Mouse (Mus musculus) midbrain, embryonic 11.5 days (tissue): ENCODE results near the gene Tead2. TPM values are rescaled to one million over a fixed set of nuclear protein-coding genes. Genes with fewer than 3 reads are reported as not detected.

ENCODE experiments used
- ATAC-seq: fragments of 200-750 bp; cut with Nextera tagmentation; 2 replicates; pipeline ENCODE4 v1.8.0; 2017; ENCODE audit warnings: moderate TSS enrichment, moderate library complexity; ENCODE audit not compliant: low FRiP score
- DNase-seq: peaks from one replicate; pipeline ENCODE4 v3.0.0; 2015; ENCODE audit warnings: low spot score; ENCODE audit errors: missing footprints
- H3K27ac ChIP-seq: fragments of 300-500 bp; sonication (generic); 2 replicates; pipeline ENCODE4 v1.5.1; 2014; ENCODE audit warnings: low read depth, low read length
- H3K27me3 ChIP-seq: fragments of 300-500 bp; sonication (generic); 2 replicates; pipeline ENCODE4 v1.6.1; 2014; ENCODE audit warnings: mild to moderate bottlenecking, low read length, moderate library complexity, mixed read lengths; ENCODE audit not compliant: control insufficient read depth, insufficient read depth
- H3K36me3 ChIP-seq: fragments of 300-500 bp; sonication (generic); 2 replicates; pipeline ENCODE4 v1.6.1; 2014; ENCODE audit warnings: mild to moderate bottlenecking, low read length, moderate library complexity, mixed read lengths; ENCODE audit not compliant: control insufficient read depth, insufficient read depth
- H3K4me1 ChIP-seq: fragments of 300-500 bp; sonication (generic); 2 replicates; pipeline ENCODE4 v1.6.1; 2014; ENCODE audit warnings: low read length; ENCODE audit not compliant: control insufficient read depth, insufficient read depth
- H3K4me2 ChIP-seq: fragments of 300-500 bp; sonication (generic); 2 replicates; pipeline ENCODE4 v1.6.1; 2014; ENCODE audit warnings: mild to moderate bottlenecking, moderate library complexity
- H3K4me3 ChIP-seq: fragments of 300-500 bp; sonication (generic); 2 replicates; pipeline ENCODE4 v1.5.1; 2014; ENCODE audit warnings: low read depth, low read length
- H3K9ac ChIP-seq: fragments of 300-500 bp; sonication (generic); 2 replicates; pipeline ENCODE4 v1.6.1; 2014; ENCODE audit warnings: low read length
- H3K9me3 ChIP-seq: fragments of 300-500 bp; sonication (generic); 2 replicates; pipeline ENCODE4 v1.6.1; 2016; ENCODE audit warnings: low read length; ENCODE audit not compliant: control insufficient read depth
- WGBS: fragments of 180-500 bp; shearing (Covaris S2); extraction: QIAGEN DNeasy Blood & Tissue Kit; methylation state at CpG from one replicate; pipeline ENCODE4 v1.1.7; 2014; 5-methylcytosine and 5-hydroxymethylcytosine counted together
- polyA plus RNA-seq: library from polyadenylated mRNA; unstranded; fragments of >200 nt; fragmentation: Nextera tagmentation; extraction: Ambion mirVana; gene quantifications from 2 replicates; pipeline ENCODE4 v1.2.1, GENCODE M21; 2014

Tead2 gene
- polyA plus RNA-seq, 1 experiment from 2014 or later = 253 TPM

- H3K36me3 ChIP-seq = no peaks in the 10 kb centered on the region
- no peak overlapping the region for H3K4me2 ChIP-seq
- H3K9me3 ChIP-seq = no peaks in the 10 kb centered on the region; the same call in 1 of the 2 replicates
- peak; percentile 94 for DNase-seq
- no peak overlapping the region for H3K4me3 ChIP-seq
- no peak overlapping the region for H3K9ac ChIP-seq
- peaks cover 66% of the 10 kb centered on the region for H3K27me3 ChIP-seq
- H3K4me1 ChIP-seq = peaks cover 7% of the 10 kb centered on the region
- WGBS = 2% methylated on average over 13 of the region's 13 CpGs
- no peak overlapping the region for H3K27ac ChIP-seq
- no peak for ATAC-seq
These were observed 40.2 kb upstream of the Tead2 start for GRCm38 (mm10) chr7:45175398-45175797.

GRCm38 (mm10) chr7:45175929-45176328 lies 39.6 kb upstream of the Tead2 start:
- WGBS = 2% methylated on average over 23 of the region's 23 CpGs
- no peak for DNase-seq
- peak overlapping the region; percentile 20; the same call in 1 of the 2 replicates for H3K9ac ChIP-seq
- H3K27me3 ChIP-seq = peaks cover 71% of the 10 kb centered on the region
- no peaks in the 10 kb centered on the region for H3K36me3 ChIP-seq
- ATAC-seq = 0 out of 2 replicates have a peak, but pooled peaks have one; percentile 11
- peaks cover 7% of the 10 kb centered on the region for H3K4me1 ChIP-seq
- H3K4me3 ChIP-seq = peak overlapping the region; percentile 1; the same call in 1 of the 2 replicates
- no peaks in the 10 kb centered on the region; the same call in 1 of the 2 replicates for H3K9me3 ChIP-seq
- H3K4me2 ChIP-seq = peak overlapping the region; percentile 25
- H3K27ac ChIP-seq = no peak overlapping the region

- peaks cover 74% of the 10 kb centered on the region for H3K27me3 ChIP-seq
- no peaks in the 10 kb centered on the region for H3K36me3 ChIP-seq
- H3K9me3 ChIP-seq = no peaks in the 10 kb centered on the region; the same call in 1 of the 2 replicates
- WGBS = 3% methylated on average over 30 of the region's 31 CpGs
- ATAC-seq = 0 out of 2 replicates have a peak, but pooled peaks have one; percentile 8
- H3K27ac ChIP-seq = no peak overlapping the region
- peak overlapping the region; percentile 1; the same call in 1 of the 2 replicates for H3K4me3 ChIP-seq
- peak overlapping the region; percentile 20; the same call in 1 of the 2 replicates for H3K9ac ChIP-seq
- H3K4me2 ChIP-seq = peak overlapping the region; percentile 25
- H3K4me1 ChIP-seq = peaks cover 7% of the 10 kb centered on the region
- no peak for DNase-seq
These were observed 39.2 kb upstream of the Tead2 start for GRCm38 (mm10) chr7:45176356-45176755.

GRCm38 (mm10) chr7:45178550-45178949 lies 37.0 kb upstream of the Tead2 start:
- ATAC-seq (no peak), DNase-seq (no peak)
- Histone ChIP-seq H3K27ac (no peak overlapping the region), H3K36me3 (no peaks in the 10 kb centered on the region), H3K4me2 (no peak overlapping the region), H3K4me3 (no peak overlapping the region), H3K9ac (no peak overlapping the region), H3K27me3 (peaks cover 96% of the 10 kb centered on the region), H3K4me1 (peaks cover 12% of the 10 kb centered on the region), H3K9me3 (no peaks in the 10 kb centered on the region)
- WGBS = 26% methylated on average over 7 of the region's 7 CpGs

GRCm38 (mm10) chr7:45179469-45179868 lies 36.1 kb upstream of the Tead2 start, which contains the start of gene Gfy:
Gfy (minus strand) TSS chr7:45179569.
- no peak within 1 kb of the TSS for H3K27ac ChIP-seq
- H3K9me3 ChIP-seq = no peaks in the 10 kb centered on the region
- ATAC-seq = no peak
- H3K4me3 ChIP-seq = no peak within 1 kb of the TSS
- 26% methylated on average over 7 of the region's 7 CpGs for WGBS
- H3K4me2 ChIP-seq = no peak within 1 kb of the TSS
- H3K27me3 ChIP-seq = peaks cover 99% of the 10 kb centered on the region
- DNase-seq = no peak
- H3K36me3 ChIP-seq = no peaks in the 10 kb centered on the region
- H3K4me1 ChIP-seq = peaks cover 12% of the 10 kb centered on the region
- no peak within 1 kb of the TSS for H3K9ac ChIP-seq

- Histone ChIP-seq H3K4me1 (peaks cover 8% of the 10 kb centered on the region), H3K36me3 (no peaks in the 10 kb centered on the region), H3K9ac (no peak within 1 kb of the TSS), H3K4me3 (peak within 1 kb of the TSS; percentile 5; the same call in 1 of the 2 replicates), H3K9me3 (no peaks in the 10 kb centered on the region), H3K27ac (no peak within 1 kb of the TSS), H3K4me2 (0 out of 2 replicates have a peak within 1 kb of the TSS, but pooled peaks have one; percentile 23), H3K27me3 (peaks cover 89% of the 10 kb centered on the region)
- 24% methylated on average over 20 of the region's 20 CpGs for WGBS
- DNase-seq (no peak), ATAC-seq (no peak)
These were observed 34.6 kb upstream of the Tead2 start, which contains the start of gene Pth2 for GRCm38 (mm10) chr7:45180896-45181477. Pth2 (plus strand) TSS chr7:45180995.

GRCm38 (mm10) chr7:45181540-45181939 lies 34.0 kb upstream of the Tead2 start:
- no peak for DNase-seq
- H3K4me3 ChIP-seq = peak overlapping the region; percentile 5; the same call in 1 of the 2 replicates
- 5% methylated on average over 33 of the region's 35 CpGs for WGBS
- H3K9me3 ChIP-seq = no peaks in the 10 kb centered on the region
- 0 out of 2 replicates have a peak, but pooled peaks have one; percentile 4 for ATAC-seq
- 0 out of 2 replicates have a peak overlapping the region, but pooled peaks have one; percentile 23 for H3K4me2 ChIP-seq
- H3K27me3 ChIP-seq = peaks cover 84% of the 10 kb centered on the region
- H3K9ac ChIP-seq = no peak overlapping the region
- peaks cover 5% of the 10 kb centered on the region for H3K4me1 ChIP-seq
- H3K36me3 ChIP-seq = no peaks in the 10 kb centered on the region
- H3K27ac ChIP-seq = no peak overlapping the region

- H3K27me3 ChIP-seq = peaks cover 77% of the 10 kb centered on the region
- WGBS = under 1% methylated on average over 34 of the region's 34 CpGs
- ATAC-seq (peak; percentile 80), DNase-seq (peak; percentile 94)
- H3K36me3 ChIP-seq = no peaks in the 10 kb centered on the region
- H3K4me2 ChIP-seq = peak overlapping the region; percentile 42
- H3K9ac ChIP-seq = no peak overlapping the region
- no peak overlapping the region for H3K27ac ChIP-seq
- H3K4me1 ChIP-seq = peaks cover 5% of the 10 kb centered on the region
- H3K4me3 ChIP-seq = peak overlapping the region; percentile 17
- no peaks in the 10 kb centered on the region for H3K9me3 ChIP-seq
These were observed 33.4 kb upstream of the Tead2 start for GRCm38 (mm10) chr7:45182199-45182601.

GRCm38 (mm10) chr7:45182606-45183005 lies 32.9 kb upstream of the Tead2 start:
- no peak overlapping the region for H3K27ac ChIP-seq
- H3K4me2 ChIP-seq = peak overlapping the region; percentile 42
- peaks cover 73% of the 10 kb centered on the region for H3K27me3 ChIP-seq
- ATAC-seq (no peak), DNase-seq (no peak)
- no peaks in the 10 kb centered on the region for H3K36me3 ChIP-seq
- H3K4me1 ChIP-seq = peaks cover 5% of the 10 kb centered on the region
- no peaks in the 10 kb centered on the region for H3K9me3 ChIP-seq
- no peak overlapping the region for H3K9ac ChIP-seq
- 19% methylated on average over 11 of the region's 11 CpGs for WGBS
- H3K4me3 ChIP-seq = peak overlapping the region; percentile 17
